Mouse (Mus musculus): Measurements from ENCODE around the gene Fcna. TPM values are rescaled to one million over a fixed set of nuclear protein-coding genes. Genes with fewer than 3 reads are reported as not detected.

Gene Fcna
- total and polyA plus RNA-seq, 3 experiments: 0.21 TPM; not detected in 2

DNA sequence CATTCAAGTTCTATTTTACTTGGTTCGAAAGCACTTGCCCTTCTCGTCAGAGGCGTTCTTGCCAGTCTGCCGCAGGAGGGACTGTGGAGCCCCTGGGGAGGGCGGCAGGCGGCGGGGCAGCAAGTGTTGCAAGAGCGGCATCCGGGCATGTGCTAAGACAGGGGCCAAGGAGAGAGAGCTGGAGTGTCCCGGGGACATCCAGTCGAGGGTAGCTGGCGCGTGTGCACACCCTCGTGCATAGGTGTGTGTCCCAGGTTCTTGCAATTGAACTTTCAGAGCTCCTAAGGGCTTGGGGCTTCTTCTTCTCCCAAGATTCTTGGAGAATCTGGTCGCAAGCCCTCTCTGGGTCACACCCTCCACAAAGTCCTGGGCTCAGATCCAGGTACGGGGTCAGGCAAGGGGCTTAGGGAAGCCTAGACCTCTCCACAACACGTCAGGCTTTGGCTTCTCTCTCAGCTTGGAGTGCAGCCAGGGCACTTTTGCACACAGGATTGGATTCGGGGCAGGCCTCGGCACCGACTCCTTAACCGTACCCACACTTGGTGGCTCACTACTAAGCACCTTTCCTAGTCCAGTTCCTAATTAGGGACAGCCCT lies 52.3 kb downstream of the Fcna start (continued):
- TF ChIP-seq TCF12 (IDR thresholded peaks at IDR 0.05; ENCODE audit: low read depth, low read length): no peak
- TF ChIP-seq ZMIZ1 (IDR thresholded peaks at IDR 0.05; ENCODE audit: low read depth, low read length): no peak
- TF ChIP-seq CHD2 (IDR thresholded peaks at IDR 0.05; ENCODE audit: low read length): no peak
- no peak for TF ChIP-seq CHD1 (IDR thresholded peaks at IDR 0.05; ENCODE audit: low read depth, low read length)
- no peak for TF ChIP-seq MAFK (IDR thresholded peaks at IDR 0.05; ENCODE audit: borderline replicate concordance, low read depth, low read length)
- no peak for TF ChIP-seq NELFE (IDR thresholded peaks at IDR 0.05; ENCODE audit: low read depth, low read length)
- no peak for TF ChIP-seq ZNF384 (IDR thresholded peaks at IDR 0.05; ENCODE audit: low read depth, low read length)
- TF ChIP-seq RCOR1 (IDR thresholded peaks at IDR 0.05; ENCODE audit: low read depth, low read length): no peak
- TF ChIP-seq TAL1 (IDR thresholded peaks at IDR 0.05; ENCODE audit: low read length): no peak
- no peak for TF ChIP-seq JUND (IDR thresholded peaks at IDR 0.05; ENCODE audit: low read depth, low read length)
- no peak for TF ChIP-seq MEF2A (IDR thresholded peaks at IDR 0.05; ENCODE audit: extremely low read depth, insufficient replicate concordance, low read depth, low read length, poor library complexity, severe bottlenecking)
- no peak for TF ChIP-seq E2F4 (IDR thresholded peaks at IDR 0.05; ENCODE audit: borderline replicate concordance, low read depth, low read length)
- no peak for TF ChIP-seq ZKSCAN1 (IDR thresholded peaks at IDR 0.05; ENCODE audit: low read depth, low read length)
- TF ChIP-seq GATA1 (IDR thresholded peaks at IDR 0.05; ENCODE audit: low read depth, low read length): no peak
- TF ChIP-seq POLR2A (IDR thresholded peaks at IDR 0.05; ENCODE audit: control insufficient read depth in 1 of 2, insufficient read depth in 1 of 2, low read depth in 1 of 2, low read length in 2 of 2, poor library complexity in 1 of 2): no peak
- TF ChIP-seq HCFC1 (IDR thresholded peaks at IDR 0.05; ENCODE audit: low read depth, low read length): no peak
- TF ChIP-seq ETS1 (IDR thresholded peaks at IDR 0.05; ENCODE audit: low read depth, low read length): no peak

Other genes starting within 250 kb of the Fcna start
Only the 30 nearest of the 32 such genes appear.
- gene Npdc1, start 228.7 kb downstream of the Fcna start, total RNA-seq (2012; rRNA removed): not detected in 2 replicates
- gene Npdc1, start 228.7 kb downstream of the Fcna start, polyA plus RNA-seq (2012; ENCODE audit: insufficient read depth in 1 of 2, insufficient read length in 2 of 2, low read depth in 1 of 2, low replicate concordance in 2 of 2, missing spikeins in 1 of 2): not detected
- 0.08 and 0.10 TPM in 2 replicates for gene Fut7, start 204.8 kb downstream of the Fcna start, total RNA-seq (2012; rRNA removed)
- under 1 TPM in 1 of 2 experiments, not detected in 1; 0.21 TPM for gene Fut7, start 204.8 kb downstream of the Fcna start, polyA plus RNA-seq (2012; ENCODE audit: insufficient read depth in 1 of 2, insufficient read length in 2 of 2, low read depth in 1 of 2, low replicate concordance in 2 of 2, missing spikeins in 1 of 2)
- 8.7 and 10.4 TPM in 2 replicates for gene Abca2, start 199.3 kb downstream of the Fcna start, total RNA-seq (2012; rRNA removed)
- 10 to 100 TPM in 1 of 2 experiments, not detected in 1; 42.2 TPM for gene Abca2, start 199.3 kb downstream of the Fcna start, polyA plus RNA-seq (2012; ENCODE audit: insufficient read depth in 1 of 2, insufficient read length in 2 of 2, low read depth in 1 of 2, low replicate concordance in 2 of 2, missing spikeins in 1 of 2)
- 0.23 and 0.27 TPM in 2 replicates for gene Clic3, start 171.2 kb downstream of the Fcna start, total RNA-seq (2012; rRNA removed)
- under 1 TPM in 1 of 2 experiments, not detected in 1; 0.15 TPM for gene Clic3, start 171.2 kb downstream of the Fcna start, polyA plus RNA-seq (2012; ENCODE audit: insufficient read depth in 1 of 2, insufficient read length in 2 of 2, low read depth in 1 of 2, low replicate concordance in 2 of 2, missing spikeins in 1 of 2)
- 13.2 and 18.5 TPM in 2 replicates for gene Paxx, start 166.9 kb downstream of the Fcna start, total RNA-seq (2012; rRNA removed)
- gene Paxx, start 166.9 kb downstream of the Fcna start, polyA plus RNA-seq (2012; ENCODE audit: insufficient read depth in 1 of 2, insufficient read length in 2 of 2, low read depth in 1 of 2, low replicate concordance in 2 of 2, missing spikeins in 1 of 2): 10 to 100 TPM in 1 of 2 experiments, not detected in 1; 22.1 TPM
- gene Ptgds, start 158.0 kb downstream of the Fcna start, total RNA-seq (2012; rRNA removed): not detected in 2 replicates
- gene Ptgds, start 158.0 kb downstream of the Fcna start, polyA plus RNA-seq (2012; ENCODE audit: insufficient read depth in 1 of 2, insufficient read length in 2 of 2, low read depth in 1 of 2, low replicate concordance in 2 of 2, missing spikeins in 1 of 2): not detected
- not detected in 2 replicates for gene Lcn12, start 134.1 kb downstream of the Fcna start, total RNA-seq (2012; rRNA removed)
- not detected for gene Lcn12, start 134.1 kb downstream of the Fcna start, polyA plus RNA-seq (2012; ENCODE audit: insufficient read depth in 1 of 2, insufficient read length in 2 of 2, low read depth in 1 of 2, low replicate concordance in 2 of 2, missing spikeins in 1 of 2)
- gene Fbxw5, start 127.3 kb downstream of the Fcna start, total RNA-seq (2012; rRNA removed): 27.5 and 29.2 TPM in 2 replicates
- gene Fbxw5, start 127.3 kb downstream of the Fcna start, polyA plus RNA-seq (2012; ENCODE audit: insufficient read depth in 1 of 2, insufficient read length in 2 of 2, low read depth in 1 of 2, low replicate concordance in 2 of 2, missing spikeins in 1 of 2): 10 to 100 TPM in 1 of 2 experiments, not detected in 1; 65.6 TPM
- gene C8g, start 126.3 kb downstream of the Fcna start, total RNA-seq (2012; rRNA removed): 1.5 and 2.3 TPM in 2 replicates
- gene C8g, start 126.3 kb downstream of the Fcna start, polyA plus RNA-seq (2012; ENCODE audit: insufficient read depth in 1 of 2, insufficient read length in 2 of 2, low read depth in 1 of 2, low replicate concordance in 2 of 2, missing spikeins in 1 of 2): 1 to 10 TPM in 1 of 2 experiments, not detected in 1; 5.1 TPM
- gene Traf2, start 81.1 kb downstream of the Fcna start, total RNA-seq (2012; rRNA removed): 19.9 and 21.0 TPM in 2 replicates
- gene Traf2, start 81.1 kb downstream of the Fcna start, polyA plus RNA-seq (2012; ENCODE audit: insufficient read depth in 1 of 2, insufficient read length in 2 of 2, low read depth in 1 of 2, low replicate concordance in 2 of 2, missing spikeins in 1 of 2): 10 to 100 TPM in 1 of 2 experiments, not detected in 1; 28.3 TPM
- 135 and 142 TPM in 2 replicates for gene Edf1, start 70.2 kb downstream of the Fcna start, total RNA-seq (2012; rRNA removed)
- 100 to 1,000 TPM in 1 of 2 experiments, not detected in 1; 318 TPM for gene Edf1, start 70.2 kb downstream of the Fcna start, polyA plus RNA-seq (2012; ENCODE audit: insufficient read depth in 1 of 2, insufficient read length in 2 of 2, low read depth in 1 of 2, low replicate concordance in 2 of 2, missing spikeins in 1 of 2)
- 17.6 and 24.0 TPM in 2 replicates for gene Mamdc4, start 53.2 kb downstream of the Fcna start, total RNA-seq (2012; rRNA removed)
- 10 to 100 TPM in 1 of 2 experiments, not detected in 1; 21.6 TPM for gene Mamdc4, start 53.2 kb downstream of the Fcna start, polyA plus RNA-seq (2012; ENCODE audit: insufficient read depth in 1 of 2, insufficient read length in 2 of 2, low read depth in 1 of 2, low replicate concordance in 2 of 2, missing spikeins in 1 of 2)
- gene Phpt1, start 52.8 kb downstream of the Fcna start, total RNA-seq (2012; rRNA removed): 34.7 and 47.0 TPM in 2 replicates
- 10 to 100 TPM in 1 of 2 experiments, not detected in 1; 73.7 TPM for gene Phpt1, start 52.8 kb downstream of the Fcna start, polyA plus RNA-seq (2012; ENCODE audit: insufficient read depth in 1 of 2, insufficient read length in 2 of 2, low read depth in 1 of 2, low replicate concordance in 2 of 2, missing spikeins in 1 of 2)
- gene Ajm1, start 46.3 kb downstream of the Fcna start, total RNA-seq (2012; rRNA removed): 0.04 and 0.07 TPM in 2 replicates
- under 1 TPM in 1 of 2 experiments, not detected in 1; 0.32 TPM for gene Ajm1, start 46.3 kb downstream of the Fcna start, polyA plus RNA-seq (2012; ENCODE audit: insufficient read depth in 1 of 2, insufficient read length in 2 of 2, low read depth in 1 of 2, low replicate concordance in 2 of 2, missing spikeins in 1 of 2)
- gene Rabl6, start 19.5 kb downstream of the Fcna start, total RNA-seq (2012; rRNA removed): 66.1 and 76.9 TPM in 2 replicates
- gene Rabl6, start 19.5 kb downstream of the Fcna start, polyA plus RNA-seq (2012; ENCODE audit: insufficient read depth in 1 of 2, insufficient read length in 2 of 2, low read depth in 1 of 2, low replicate concordance in 2 of 2, missing spikeins in 1 of 2): 100 to 1,000 TPM in 1 of 2 experiments, 10 to 100 TPM in 1; 84.7 to 104 TPM
- gene Ccdc183, start 10.4 kb downstream of the Fcna start, total RNA-seq (2012; rRNA removed): 0.04 TPM in 1 of 2 replicates, not detected in the other
- under 1 TPM in 1 of 2 experiments, not detected in 1; 0.26 TPM for gene Ccdc183, start 10.4 kb downstream of the Fcna start, polyA plus RNA-seq (2012; ENCODE audit: insufficient read depth in 1 of 2, insufficient read length in 2 of 2, low read depth in 1 of 2, low replicate concordance in 2 of 2, missing spikeins in 1 of 2)
- 10.9 and 11.9 TPM in 2 replicates for gene Tmem141, start 6.0 kb downstream of the Fcna start, total RNA-seq (2012; rRNA removed)
- gene Tmem141, start 6.0 kb downstream of the Fcna start, polyA plus RNA-seq (2012; ENCODE audit: insufficient read depth in 1 of 2, insufficient read length in 2 of 2, low read depth in 1 of 2, low replicate concordance in 2 of 2, missing spikeins in 1 of 2): 10 to 100 TPM in 1 of 2 experiments, not detected in 1; 25.3 TPM
- not detected in 2 replicates for gene Lcn8, start 25.1 kb upstream of the Fcna start, total RNA-seq (2012; rRNA removed)
- not detected for gene Lcn8, start 25.1 kb upstream of the Fcna start, polyA plus RNA-seq (2012; ENCODE audit: insufficient read depth in 1 of 2, insufficient read length in 2 of 2, low read depth in 1 of 2, low replicate concordance in 2 of 2, missing spikeins in 1 of 2)
- not detected in 2 replicates for gene Lcn5, start 29.9 kb upstream of the Fcna start, total RNA-seq (2012; rRNA removed)
- gene Lcn5, start 29.9 kb upstream of the Fcna start, polyA plus RNA-seq (2012; ENCODE audit: insufficient read depth in 1 of 2, insufficient read length in 2 of 2, low read depth in 1 of 2, low replicate concordance in 2 of 2, missing spikeins in 1 of 2): not detected
- gene Lcn6, start 48.8 kb upstream of the Fcna start, total RNA-seq (2012; rRNA removed): not detected in 2 replicates
- not detected for gene Lcn6, start 48.8 kb upstream of the Fcna start, polyA plus RNA-seq (2012; ENCODE audit: insufficient read depth in 1 of 2, insufficient read length in 2 of 2, low read depth in 1 of 2, low replicate concordance in 2 of 2, missing spikeins in 1 of 2)
- not detected in 2 replicates for gene Lcn10, start 54.7 kb upstream of the Fcna start, total RNA-seq (2012; rRNA removed)
- gene Lcn10, start 54.7 kb upstream of the Fcna start, polyA plus RNA-seq (2012; ENCODE audit: insufficient read depth in 1 of 2, insufficient read length in 2 of 2, low read depth in 1 of 2, low replicate concordance in 2 of 2, missing spikeins in 1 of 2): not detected
- not detected in 2 replicates for gene Obp2a, start 72.0 kb upstream of the Fcna start, total RNA-seq (2012; rRNA removed)
- not detected for gene Obp2a, start 72.0 kb upstream of the Fcna start, polyA plus RNA-seq (2012; ENCODE audit: insufficient read depth in 1 of 2, insufficient read length in 2 of 2, low read depth in 1 of 2, low replicate concordance in 2 of 2, missing spikeins in 1 of 2)
- not detected in 2 replicates for gene Bmyc, start 78.7 kb upstream of the Fcna start, total RNA-seq (2012; rRNA removed)
- not detected for gene Bmyc, start 78.7 kb upstream of the Fcna start, polyA plus RNA-seq (2012; ENCODE audit: insufficient read depth in 1 of 2, insufficient read length in 2 of 2, low read depth in 1 of 2, low replicate concordance in 2 of 2, missing spikeins in 1 of 2)
- not detected in 2 replicates for gene Obp2b, start 109.0 kb upstream of the Fcna start, total RNA-seq (2012; rRNA removed)
- not detected for gene Obp2b, start 109.0 kb upstream of the Fcna start, polyA plus RNA-seq (2012; ENCODE audit: insufficient read depth in 1 of 2, insufficient read length in 2 of 2, low read depth in 1 of 2, low replicate concordance in 2 of 2, missing spikeins in 1 of 2)
- not detected in 2 replicates for gene Lcn3, start 137.5 kb upstream of the Fcna start, total RNA-seq (2012; rRNA removed)
- gene Lcn3, start 137.5 kb upstream of the Fcna start, polyA plus RNA-seq (2012; ENCODE audit: insufficient read depth in 1 of 2, insufficient read length in 2 of 2, low read depth in 1 of 2, low replicate concordance in 2 of 2, missing spikeins in 1 of 2): not detected
- gene Lcn11, start 149.0 kb upstream of the Fcna start, total RNA-seq (2012; rRNA removed): not detected in 2 replicates
- not detected for gene Lcn11, start 149.0 kb upstream of the Fcna start, polyA plus RNA-seq (2012; ENCODE audit: insufficient read depth in 1 of 2, insufficient read length in 2 of 2, low read depth in 1 of 2, low replicate concordance in 2 of 2, missing spikeins in 1 of 2)
- not detected in 2 replicates for gene Gm13539, start 154.2 kb upstream of the Fcna start, total RNA-seq (2012; rRNA removed)
- not detected for gene Gm13539, start 154.2 kb upstream of the Fcna start, polyA plus RNA-seq (2012; ENCODE audit: insufficient read depth in 1 of 2, insufficient read length in 2 of 2, low read depth in 1 of 2, low replicate concordance in 2 of 2, missing spikeins in 1 of 2)
- not detected in 2 replicates for gene Glt6d1, start 187.8 kb upstream of the Fcna start, total RNA-seq (2012; rRNA removed)
- gene Glt6d1, start 187.8 kb upstream of the Fcna start, polyA plus RNA-seq (2012; ENCODE audit: insufficient read depth in 1 of 2, insufficient read length in 2 of 2, low read depth in 1 of 2, low replicate concordance in 2 of 2, missing spikeins in 1 of 2): not detected
- not detected in 2 replicates for gene Lcn9, start 195.1 kb upstream of the Fcna start, total RNA-seq (2012; rRNA removed)
- not detected for gene Lcn9, start 195.1 kb upstream of the Fcna start, polyA plus RNA-seq (2012; ENCODE audit: insufficient read depth in 1 of 2, insufficient read length in 2 of 2, low read depth in 1 of 2, low replicate concordance in 2 of 2, missing spikeins in 1 of 2)
- gene Sohlh1, start 219.2 kb upstream of the Fcna start, total RNA-seq (2012; rRNA removed): not detected in 2 replicates
- gene Sohlh1, start 219.2 kb upstream of the Fcna start, polyA plus RNA-seq (2012; ENCODE audit: insufficient read depth in 1 of 2, insufficient read length in 2 of 2, low read depth in 1 of 2, low replicate concordance in 2 of 2, missing spikeins in 1 of 2): not detected